Mouse (Mus musculus): ENCODE data around the gene Arl6. TPM values are rescaled to one million over a fixed set of nuclear protein-coding genes. Genes with fewer than 3 reads are reported as not detected.

The Arl6 gene
- 25.3 and 28.7 TPM in 2 replicates for polyA plus RNA-seq (2012; rRNA removed)

DNA sequence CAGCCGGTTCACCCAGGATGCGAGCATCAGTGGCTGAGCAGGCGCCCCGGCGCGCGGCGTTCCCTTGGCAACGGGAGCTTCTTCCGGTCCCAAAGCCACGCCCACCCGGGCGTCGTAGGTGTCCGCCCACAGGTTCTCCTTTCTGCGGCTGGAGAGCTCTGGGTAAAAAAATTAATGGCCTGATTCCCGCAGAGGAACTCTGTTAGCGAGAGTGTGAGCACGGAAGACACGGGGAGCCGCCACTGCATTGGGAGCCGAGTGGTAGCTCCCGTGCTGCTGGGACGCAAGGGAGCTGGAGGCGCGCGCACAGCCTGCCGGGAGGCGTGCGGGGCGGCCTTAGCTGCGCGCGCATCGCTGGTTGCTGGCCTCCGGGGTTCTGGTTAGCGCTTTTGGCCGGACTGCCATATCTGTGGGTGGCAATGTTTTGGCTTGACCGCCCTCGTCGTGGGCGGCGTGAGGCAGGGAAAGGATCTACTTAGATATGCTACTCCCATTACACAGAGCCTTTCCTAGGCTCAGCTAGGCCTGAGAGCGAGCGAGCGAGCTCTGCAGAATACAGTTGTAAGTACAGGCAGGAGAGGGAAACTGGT is at the start of gene Arl6:
TSS of gene Arl6 (minus strand) at position 290 of the 590 bp plus-strand sequence.
- DNase-seq (ENCODE audit: extremely low spot score in 1 of 2, low spot score in 1 of 2) = peak; percentile 89 to 95

DNA sequence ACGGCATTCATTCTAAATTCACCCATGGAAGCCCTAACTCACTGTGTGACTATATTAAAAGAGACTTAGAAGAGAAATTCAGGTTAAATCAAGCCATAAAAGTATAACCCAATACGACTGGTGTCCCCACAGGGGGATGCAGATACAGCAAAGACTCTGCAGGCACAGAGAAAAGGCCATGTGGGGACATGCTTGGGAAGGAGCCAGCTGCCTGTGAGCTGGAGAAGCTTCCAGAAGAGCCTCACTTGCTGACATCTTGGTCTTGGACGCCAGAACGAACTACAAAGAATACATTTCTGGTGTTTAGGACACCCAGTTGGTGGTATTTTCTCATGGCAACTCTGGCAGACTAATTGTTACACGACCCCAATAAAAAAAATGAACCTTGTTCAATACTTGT is 45.9 kb upstream of the Arl6 start:
- DNase-seq (ENCODE audit: extremely low spot score in 1 of 2, low spot score in 1 of 2) = no peak

DNA sequence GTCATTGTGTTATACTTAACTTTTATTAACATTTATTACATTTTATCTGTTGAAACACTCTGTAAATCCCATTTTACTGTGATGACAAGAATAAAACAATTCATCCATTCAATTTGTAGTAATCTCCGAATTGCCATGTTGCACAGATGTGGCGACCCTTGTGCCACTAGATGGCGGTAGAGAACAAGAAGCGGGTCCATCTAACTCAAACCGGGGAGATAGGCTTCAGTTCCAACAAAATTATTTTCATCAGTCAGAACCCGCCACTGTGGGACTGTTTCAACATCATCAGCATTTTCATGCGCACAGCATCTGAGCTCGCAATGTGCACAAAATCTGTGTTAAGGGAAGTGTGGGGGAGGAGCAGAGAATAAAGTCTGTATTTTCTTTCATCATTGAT is 44.2 kb upstream of the Arl6 start:
- DNase-seq (ENCODE audit: extremely low spot score in 1 of 2, low spot score in 1 of 2) = peak; percentile 57 to 94

DNA sequence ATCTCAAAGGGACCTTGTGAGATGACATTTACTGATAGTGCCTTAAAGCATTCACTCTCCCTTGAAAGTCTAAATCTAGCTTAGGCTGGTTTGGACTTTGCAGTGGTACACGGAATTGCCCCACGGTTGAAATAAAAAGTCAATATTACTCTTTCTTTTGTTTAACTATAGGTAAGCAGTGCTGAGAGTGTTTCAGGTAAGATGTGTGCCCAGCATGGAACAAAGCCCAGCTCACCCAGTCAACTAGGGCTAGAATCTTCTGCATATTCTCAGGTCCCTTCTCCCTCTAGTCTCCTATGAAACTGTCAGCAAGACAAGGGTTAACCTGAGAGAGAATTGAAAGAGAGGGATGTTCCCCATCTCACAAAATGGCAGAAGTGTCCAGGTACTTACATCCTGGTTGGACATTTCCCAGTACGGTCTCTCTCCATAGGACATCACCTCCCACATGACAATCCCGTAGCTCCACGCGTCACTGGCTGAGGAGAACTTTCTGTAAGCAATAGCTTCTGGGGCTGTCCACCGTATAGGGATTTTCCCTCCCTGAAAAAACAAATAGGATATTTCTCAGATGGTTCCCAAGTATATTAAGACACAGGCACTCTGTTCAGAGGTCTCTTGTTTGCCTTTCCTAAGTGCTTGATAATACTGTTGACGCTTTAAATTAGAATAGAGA is 43.2 kb upstream of the Arl6 start:
- DNase-seq (ENCODE audit: extremely low spot score in 1 of 2, low spot score in 1 of 2) = no peak

DNA sequence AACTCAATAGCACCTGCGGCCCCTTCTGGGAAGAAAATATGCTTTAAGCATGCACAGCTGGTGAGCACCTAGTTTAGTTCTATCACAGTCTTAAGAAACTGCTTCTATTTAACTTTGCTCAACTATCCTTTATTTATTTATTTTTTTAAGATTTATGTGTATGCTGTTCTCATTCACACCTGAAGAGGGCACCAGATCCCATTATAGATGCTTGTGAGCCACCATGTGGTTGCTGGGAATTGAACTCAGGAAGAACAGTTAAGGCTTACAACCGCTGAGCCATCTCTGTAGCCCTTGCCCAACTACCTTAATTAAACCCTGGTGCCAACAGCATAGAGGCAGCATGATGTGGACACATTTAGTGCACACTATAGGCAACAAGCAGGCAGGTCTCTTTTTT is 27.7 kb upstream of the Arl6 start:
- DNase-seq (ENCODE audit: extremely low spot score in 1 of 2, low spot score in 1 of 2) = no peak

DNA sequence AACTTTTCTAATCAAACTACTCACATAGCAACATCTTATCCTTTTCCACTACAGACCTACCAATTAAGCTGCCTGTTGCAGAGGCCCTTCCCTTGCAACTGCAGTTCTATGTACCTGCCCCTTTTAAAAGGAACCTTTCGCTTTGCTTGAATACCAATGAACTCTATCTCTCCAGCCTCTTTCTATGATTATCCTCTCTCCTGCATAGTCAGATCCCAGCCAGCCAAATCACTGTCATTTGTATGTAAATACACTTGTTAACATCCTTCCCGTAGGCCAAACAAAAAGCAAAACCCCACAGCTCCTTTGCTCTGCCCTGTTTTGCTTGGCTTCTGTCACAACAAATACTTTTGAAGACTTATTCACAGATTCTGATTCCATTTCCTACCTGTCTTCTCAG is 4.6 kb upstream of the Arl6 start:
- DNase-seq (ENCODE audit: extremely low spot score in 1 of 2, low spot score in 1 of 2) = no peak

DNA sequence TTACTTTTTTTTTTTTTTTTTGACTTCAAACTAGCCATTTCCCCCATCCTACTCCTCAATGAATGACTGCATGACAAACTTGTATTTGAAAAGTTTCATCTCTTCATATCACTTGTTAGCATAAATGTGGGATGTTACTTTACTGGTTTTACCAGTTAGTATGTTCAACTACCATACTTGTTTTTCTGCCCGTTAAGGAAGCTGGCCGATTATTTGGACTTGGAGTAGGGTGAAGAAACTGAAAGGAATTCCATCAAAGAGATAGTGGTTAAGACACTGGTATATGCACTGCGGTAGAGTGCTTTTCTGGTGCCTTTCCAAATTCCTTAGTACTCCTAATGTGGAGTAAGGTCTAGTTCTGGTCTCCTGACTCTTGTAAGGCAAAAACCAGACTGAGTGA is 794 bp upstream of the Arl6 start:
- DNase-seq (ENCODE audit: extremely low spot score in 1 of 2, low spot score in 1 of 2) = no peak

DNA sequence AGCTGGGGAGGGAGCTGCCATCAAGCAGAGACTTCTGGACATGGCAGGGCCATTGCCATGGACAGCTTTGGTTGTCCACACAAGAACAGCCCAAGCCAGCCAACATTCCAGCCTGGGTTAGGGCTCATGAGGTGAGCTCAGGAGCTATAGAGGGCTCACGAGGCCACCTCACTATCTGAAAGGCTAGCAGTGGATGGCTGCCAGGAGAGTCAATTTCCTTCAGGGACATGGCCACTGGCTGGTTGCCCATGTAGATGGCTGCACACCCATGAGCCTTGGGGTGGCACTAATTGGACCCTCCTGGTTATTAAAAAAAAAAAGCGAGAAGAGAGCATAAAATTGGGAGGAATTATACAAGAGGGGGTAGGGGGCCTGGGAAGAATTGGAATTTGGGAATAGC is 4.6 kb downstream of the Arl6 start:
- DNase-seq (ENCODE audit: extremely low spot score in 1 of 2, low spot score in 1 of 2) = no peak

DNA sequence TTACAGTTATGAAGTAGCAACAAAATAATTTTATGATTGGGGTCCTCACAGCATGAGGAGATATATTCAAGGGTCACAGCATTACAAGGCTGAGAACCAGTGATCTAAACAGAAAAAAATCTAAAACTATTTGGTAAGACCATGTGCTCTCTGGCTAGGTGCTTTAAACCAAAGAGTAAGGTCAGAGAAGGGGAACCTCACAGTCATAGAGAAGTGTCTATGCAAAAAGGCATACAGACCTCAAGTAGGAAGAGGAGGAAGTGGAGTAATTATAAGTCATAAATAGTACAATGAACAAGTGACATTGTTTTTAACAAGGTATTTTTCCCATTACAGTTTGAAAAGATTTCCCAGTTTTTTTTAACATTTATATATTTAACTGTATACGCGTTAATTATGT is 17.6 kb downstream of the Arl6 start:
- DNase-seq (ENCODE audit: extremely low spot score in 1 of 2, low spot score in 1 of 2) = no peak

DNA sequence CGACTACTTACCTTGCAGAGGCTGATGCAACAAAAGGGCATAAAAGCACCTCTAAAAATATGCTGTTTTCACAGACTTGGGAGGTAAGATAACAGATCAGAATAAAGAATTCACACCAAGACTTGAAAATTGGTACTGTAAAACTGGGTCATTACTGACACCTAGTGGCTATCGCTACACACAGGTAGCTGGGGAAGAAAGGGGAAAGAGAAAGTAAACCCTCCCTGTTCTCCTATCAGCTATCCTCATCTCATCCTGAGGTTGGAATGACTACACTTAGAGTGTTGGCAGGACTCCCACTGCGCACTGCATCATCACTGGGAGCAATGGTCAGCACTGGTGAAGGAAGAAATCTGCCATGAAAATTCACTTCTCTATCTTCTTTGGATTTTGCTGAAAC is 22.0 kb downstream of the Arl6 start:
- peak; percentile 29 to 82 for DNase-seq (ENCODE audit: extremely low spot score in 1 of 2, low spot score in 1 of 2)

DNA sequence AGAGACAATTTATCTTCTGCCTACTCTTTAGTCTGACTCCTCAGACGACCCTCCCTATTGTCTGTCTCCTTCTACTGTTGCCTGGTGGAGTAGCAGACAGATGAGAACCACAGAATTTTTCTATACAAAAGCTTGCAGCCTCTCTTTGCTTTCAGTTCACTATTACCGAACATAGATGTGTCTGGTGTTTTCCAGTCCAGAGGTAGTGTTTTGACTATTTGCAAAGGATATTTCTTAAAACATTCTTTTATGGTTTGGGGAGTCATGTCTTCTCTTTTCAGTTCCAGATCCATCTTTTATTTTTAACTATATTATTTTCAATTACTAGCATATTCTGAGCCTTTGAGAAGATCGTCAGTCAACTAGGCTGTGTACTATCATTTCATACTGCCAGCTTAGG is 23.5 kb downstream of the Arl6 start:
- DNase-seq (ENCODE audit: extremely low spot score in 1 of 2, low spot score in 1 of 2) = no peak

DNA sequence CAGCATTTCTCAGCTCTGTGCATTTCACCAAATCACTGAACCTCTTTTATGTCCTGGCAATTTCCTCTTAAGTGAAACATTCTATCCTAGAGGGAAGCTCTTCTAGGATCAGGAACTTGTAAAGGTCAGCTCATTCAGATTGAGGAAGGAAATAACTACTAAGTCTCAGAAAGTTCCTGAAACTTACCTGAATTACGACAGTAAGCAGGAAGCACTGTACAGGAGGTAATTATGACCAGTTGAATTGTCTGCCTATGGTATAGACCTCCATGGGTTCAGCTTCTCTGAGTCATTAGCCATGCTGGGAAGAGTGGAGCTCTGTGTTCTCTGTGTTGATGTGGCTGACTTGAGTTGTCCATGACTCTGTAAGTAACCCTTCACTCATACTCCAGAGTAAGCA is 28.4 kb downstream of the Arl6 start:
- DNase-seq (ENCODE audit: extremely low spot score in 1 of 2, low spot score in 1 of 2) = no peak

DNA sequence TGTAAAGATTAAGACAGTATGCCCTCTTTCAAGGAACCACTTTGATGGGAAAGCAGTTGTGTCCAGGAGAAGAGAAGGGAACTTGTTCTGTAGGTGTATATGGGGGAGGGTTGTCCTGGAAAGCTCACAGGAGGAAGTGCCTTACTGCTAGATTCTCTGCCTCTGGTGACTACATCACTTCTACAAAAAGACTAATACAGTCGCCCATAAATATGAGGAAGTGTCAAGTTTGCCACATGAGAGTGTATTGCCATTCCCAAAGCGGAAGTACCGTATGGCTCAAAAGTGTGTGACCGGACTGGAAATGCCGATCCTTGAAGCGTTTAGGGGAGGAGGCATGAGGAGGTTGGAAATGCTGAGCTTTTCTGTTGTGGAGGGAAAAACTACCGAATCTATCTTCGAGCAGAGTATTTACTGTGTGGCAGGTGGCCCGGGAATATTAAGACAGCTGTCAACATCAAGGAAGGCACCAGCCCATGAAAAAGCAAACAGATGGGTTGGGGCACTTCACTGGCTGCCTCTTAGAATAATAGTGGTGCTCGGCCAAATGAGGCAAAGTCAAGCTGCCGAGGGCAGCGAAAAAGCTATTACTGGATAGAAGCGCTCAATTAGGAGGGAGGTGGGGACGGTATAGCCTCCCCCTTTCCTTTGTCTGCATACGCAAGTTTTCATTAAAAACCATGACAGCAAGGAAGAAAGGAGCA is 35.0 kb downstream of the Arl6 start:
- DNase-seq (ENCODE audit: extremely low spot score in 1 of 2, low spot score in 1 of 2) = no peak

DNA sequence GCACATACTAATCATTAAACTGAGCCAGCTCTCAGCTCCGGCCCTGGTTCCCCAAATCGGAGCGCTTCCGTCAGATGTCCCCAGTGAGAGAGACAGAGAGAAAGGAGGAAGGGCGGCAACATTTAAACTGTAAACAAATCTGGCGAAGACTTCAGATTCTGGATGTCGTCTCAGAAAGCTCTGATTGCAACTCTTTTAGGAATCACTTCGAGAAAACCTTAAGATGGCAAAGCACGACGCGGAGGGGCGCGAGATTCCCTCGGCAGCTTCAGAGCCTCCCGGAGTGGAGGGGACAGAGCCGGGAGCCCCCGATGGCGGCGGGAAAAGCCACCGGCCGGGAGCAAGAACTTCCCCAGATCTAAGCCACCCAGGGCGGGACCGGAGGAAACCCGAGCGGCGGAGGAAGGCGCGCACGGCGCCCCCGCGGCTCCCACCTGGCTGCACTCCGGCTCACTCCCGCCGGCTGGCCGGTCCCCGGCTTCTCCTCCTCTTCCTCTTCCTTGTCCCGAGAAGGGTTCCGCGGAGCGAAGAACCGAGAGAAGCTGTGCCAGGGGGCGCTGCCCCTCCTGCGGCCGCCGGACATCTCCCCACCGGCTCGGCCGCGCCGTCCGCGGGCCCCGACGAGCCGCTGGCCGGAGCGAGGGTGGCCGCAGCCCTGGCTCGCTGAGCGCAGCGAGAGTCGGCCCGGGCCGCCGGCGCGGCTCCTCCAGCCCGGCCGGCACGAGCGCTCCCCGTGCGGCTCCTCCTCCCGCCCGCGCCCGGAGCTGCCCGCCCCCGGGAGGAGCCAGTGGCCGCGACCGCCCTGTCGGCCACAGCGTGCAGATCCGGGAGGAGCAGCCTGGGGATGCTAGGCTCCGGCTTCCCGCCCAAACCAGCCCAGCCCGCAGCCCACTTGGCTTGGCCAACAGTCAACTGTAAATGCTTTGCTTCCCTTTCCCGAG is 38.6 kb downstream of the Arl6 start, which contains the start of gene Crybg3:
TSS of gene Crybg3 (minus strand) at position 669 of the 941 bp plus-strand sequence.
- peak in 1 of 2 experiments; percentile 42 for DNase-seq (ENCODE audit: extremely low spot score in 1 of 2, low spot score in 1 of 2)

DNA sequence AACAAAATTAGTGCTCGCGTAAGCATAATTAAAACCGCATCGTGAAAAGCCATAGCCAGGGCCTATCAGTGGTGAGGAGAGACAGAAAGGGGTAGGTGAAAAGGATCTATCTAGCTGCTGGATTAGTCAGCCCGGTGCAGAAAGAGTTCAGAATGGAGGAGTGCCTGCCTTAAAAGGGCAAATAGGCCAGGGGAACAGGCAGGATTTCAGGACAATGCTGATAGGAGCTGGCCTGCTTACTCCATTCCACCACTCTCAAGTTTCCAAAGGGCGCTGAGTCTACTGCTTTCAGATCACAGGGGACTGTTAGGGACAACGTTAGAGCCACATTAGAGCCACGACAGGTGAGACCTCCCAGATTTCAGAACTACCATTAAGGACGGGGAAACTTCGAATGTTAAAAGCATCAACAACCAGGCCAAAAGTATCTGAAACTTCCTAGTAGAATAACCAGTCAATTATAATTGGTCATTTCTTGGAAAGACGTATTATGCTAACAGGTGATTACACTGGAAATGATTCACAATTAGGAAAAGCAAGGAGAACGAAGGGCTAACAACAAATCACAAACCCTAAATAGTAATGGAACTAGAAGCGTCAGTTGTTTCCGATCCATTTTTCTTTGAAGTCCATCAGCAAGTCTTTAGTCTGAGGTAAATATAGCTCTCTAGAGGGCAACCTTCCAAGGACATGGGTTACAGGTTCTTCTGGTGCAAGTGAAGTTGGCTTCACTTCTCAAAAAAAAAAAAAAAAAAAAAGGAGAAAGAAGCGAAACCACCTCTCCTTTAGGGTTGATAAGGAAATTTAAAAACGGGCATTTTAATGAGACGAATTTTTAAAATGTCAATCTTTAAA is 39.6 kb downstream of the Arl6 start:
- DNase-seq (ENCODE audit: extremely low spot score in 1 of 2, low spot score in 1 of 2) = no peak

DNA sequence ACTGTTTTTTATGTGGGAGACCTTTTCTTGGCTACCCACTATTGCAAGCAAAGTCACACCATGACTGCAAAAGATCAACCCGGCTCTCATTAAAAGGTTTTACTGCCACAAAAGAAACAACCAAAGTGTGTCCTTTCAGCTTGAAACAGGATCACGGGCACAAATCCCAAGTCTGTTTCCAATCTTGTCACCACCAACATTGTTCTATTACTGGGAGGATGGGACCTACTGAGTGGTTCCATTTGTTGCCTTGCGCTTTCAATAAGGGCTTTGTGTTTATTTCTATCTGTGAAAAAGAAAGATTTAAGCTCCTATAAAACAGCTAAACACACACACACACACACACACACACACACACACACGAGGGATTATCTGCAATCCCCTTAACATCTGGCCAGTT is 40.2 kb downstream of the Arl6 start:
- no peak for DNase-seq (ENCODE audit: extremely low spot score in 1 of 2, low spot score in 1 of 2)

DNA sequence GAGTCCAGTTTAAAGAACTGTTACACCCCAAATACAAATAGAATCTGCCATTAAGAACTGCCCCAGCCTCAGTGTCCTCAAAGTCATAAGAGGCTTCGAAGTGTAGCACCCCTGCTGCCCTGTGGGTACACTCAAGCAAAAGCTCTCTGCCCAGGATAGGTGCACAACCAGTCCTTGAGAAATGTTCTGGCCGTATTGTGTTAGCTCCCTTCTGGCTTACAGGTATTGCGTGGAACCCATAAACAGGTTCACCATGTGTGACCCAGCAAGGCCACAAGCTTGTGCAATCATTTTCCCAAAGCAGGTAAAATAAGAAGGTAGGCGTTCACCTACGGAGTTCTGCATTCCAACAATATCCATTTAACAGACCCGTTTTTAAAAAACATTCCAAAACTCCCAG is 41.9 kb downstream of the Arl6 start:
- DNase-seq (ENCODE audit: extremely low spot score in 1 of 2, low spot score in 1 of 2) = no peak

DNA sequence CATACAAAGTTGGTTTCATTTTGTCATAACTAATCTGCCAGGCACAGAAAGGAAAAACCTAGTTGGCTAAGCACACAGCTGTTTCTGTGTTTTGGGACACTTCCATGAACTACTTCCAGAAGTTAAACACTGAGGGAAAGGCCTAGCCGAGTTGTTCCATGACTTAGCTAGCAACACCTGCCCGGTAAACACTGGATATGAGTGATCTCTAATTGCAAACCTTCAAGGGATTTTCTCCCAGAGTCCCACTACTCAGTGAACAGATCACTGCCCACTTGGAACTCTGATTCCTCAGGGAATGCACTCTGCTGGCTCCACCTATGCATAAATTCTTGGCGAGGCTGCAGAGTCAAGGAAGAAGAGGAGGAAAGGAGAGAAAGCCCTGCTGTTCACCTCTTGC is 44.5 kb downstream of the Arl6 start:
- DNase-seq (ENCODE audit: extremely low spot score in 1 of 2, low spot score in 1 of 2) = no peak

DNA sequence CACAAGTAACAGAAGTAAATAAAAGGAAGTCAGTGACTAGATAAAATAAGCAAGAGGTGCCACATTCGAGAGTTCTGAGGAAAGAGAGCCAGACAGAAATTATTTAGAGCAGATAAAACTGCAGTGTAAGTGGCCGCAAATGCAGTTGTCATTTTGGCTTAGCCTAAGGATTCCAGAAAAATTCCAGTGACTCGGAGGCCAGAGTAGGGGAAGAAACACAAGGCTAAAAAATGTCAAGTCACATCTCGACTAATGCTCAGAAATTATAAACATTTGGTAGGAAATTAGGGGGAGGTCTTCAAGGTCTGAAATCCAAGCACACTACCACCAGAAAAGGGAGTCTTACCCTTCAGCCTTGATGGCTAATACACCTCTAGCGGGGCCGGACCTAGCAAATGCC is 48.4 kb downstream of the Arl6 start:
- DNase-seq (ENCODE audit: extremely low spot score in 1 of 2, low spot score in 1 of 2) = no peak
